Mouse (Mus musculus) midbrain, embryonic 12.5 days (tissue): ENCODE measurements around the gene Mogat2. TPM values are rescaled to one million over a fixed set of nuclear protein-coding genes. Genes with fewer than 3 reads are reported as not detected.

Source experiments
- ATAC-seq: fragments of 200-750 bp; cut with Nextera tagmentation; 2 replicates; pipeline ENCODE4 v1.8.0; 2017; ENCODE audit warnings: low read depth, moderate TSS enrichment, moderate library complexity; ENCODE audit not compliant: low FRiP score
- H3K27ac ChIP-seq: fragments of 300-500 bp; sonication (generic); replicated peaks from 2 replicates; pipeline ENCODE4 v1.5.1; 2016; ENCODE audit warnings: mild to moderate bottlenecking
- H3K27me3 ChIP-seq: fragments of 300-500 bp; sonication (generic); 2 replicates; pipeline ENCODE4 v1.6.1; 2016; ENCODE audit warnings: mild to moderate bottlenecking
- H3K36me3 ChIP-seq: fragments of 300-500 bp; sonication (generic); 2 replicates; pipeline ENCODE4 v1.6.1; 2016
- H3K4me1 ChIP-seq: fragments of 300-500 bp; sonication (generic); 2 replicates; pipeline ENCODE4 v1.6.1; 2016
- H3K4me2 ChIP-seq: fragments of 300-500 bp; sonication (generic); replicated peaks from 2 replicates; pipeline ENCODE4 v1.6.1; 2016; ENCODE audit warnings: mild to moderate bottlenecking, moderate library complexity
- H3K4me3 ChIP-seq: fragments of 300-500 bp; sonication (generic); 2 replicates; pipeline ENCODE4 v1.5.1; 2016; ENCODE audit warnings: mild to moderate bottlenecking
- H3K9ac ChIP-seq: fragments of 300-500 bp; sonication (generic); replicated peaks from 2 replicates; pipeline ENCODE4 v1.6.1; 2016; ENCODE audit warnings: mild to moderate bottlenecking, moderate library complexity
- H3K9me3 ChIP-seq: fragments of 300-500 bp; sonication (generic); 2 replicates; pipeline ENCODE4 v1.6.1; 2016; ENCODE audit warnings: mild to moderate bottlenecking
- WGBS: fragments of 180-500 bp; shearing (Covaris S2); methylation state at CpG from one replicate; pipeline ENCODE4 v1.1.7; 2016; 5-methylcytosine and 5-hydroxymethylcytosine counted together
- polyA plus RNA-seq: library from polyadenylated mRNA; unstranded; fragments of >200 nt; fragmentation: Nextera tagmentation; extraction: Ambion mirVana; gene quantifications from 2 replicates; pipeline ENCODE4 v1.2.1, GENCODE M21; 2016

Mogat2 gene
- 5.5 and 5.6 TPM in 2 replicates for polyA plus RNA-seq

DNA sequence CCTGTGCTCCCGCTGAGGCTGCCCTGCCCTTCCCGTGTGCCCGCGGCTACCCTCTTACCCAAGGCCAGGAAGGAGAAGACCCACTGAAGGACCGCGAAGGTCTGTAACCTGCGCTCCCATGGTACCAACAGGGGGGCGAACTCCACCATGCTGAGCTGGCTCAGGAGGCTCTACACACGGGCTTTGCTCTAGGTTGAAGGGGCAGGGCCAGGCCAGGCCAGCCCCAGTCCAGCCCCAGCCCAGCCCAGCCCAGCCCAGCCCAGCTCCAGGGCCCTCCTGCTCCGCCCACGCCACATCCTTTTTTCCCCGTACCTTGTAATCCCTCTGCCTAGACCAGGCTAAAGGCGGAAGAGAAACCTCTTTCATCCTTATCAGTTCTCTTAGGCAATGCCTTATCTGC is at the start of gene Mogat2:
Mogat2 (minus strand) TSS at position 203 of the 400 bp plus-strand sequence.
- 0 out of 2 replicates have a peak, but pooled peaks have one; percentile 12 for ATAC-seq
- no peaks in the 10 kb centered on the region for H3K36me3 ChIP-seq
- 5% methylated on average over 13 of the region's 13 CpGs for WGBS
- peaks cover 17% of the 10 kb centered on the region; the same call in 1 of the 2 replicates for H3K4me1 ChIP-seq
- H3K4me2 ChIP-seq: peak within 1 kb of the TSS; percentile 29
- H3K27me3 ChIP-seq: peaks cover 27% of the 10 kb centered on the region
- 0 out of 2 replicates have a peak within 1 kb of the TSS, but pooled peaks have one; percentile 7 for H3K9ac ChIP-seq
- H3K4me3 ChIP-seq: no peak within 1 kb of the TSS
- no peaks in the 10 kb centered on the region for H3K9me3 ChIP-seq
- H3K27ac ChIP-seq: no peak within 1 kb of the TSS

DNA sequence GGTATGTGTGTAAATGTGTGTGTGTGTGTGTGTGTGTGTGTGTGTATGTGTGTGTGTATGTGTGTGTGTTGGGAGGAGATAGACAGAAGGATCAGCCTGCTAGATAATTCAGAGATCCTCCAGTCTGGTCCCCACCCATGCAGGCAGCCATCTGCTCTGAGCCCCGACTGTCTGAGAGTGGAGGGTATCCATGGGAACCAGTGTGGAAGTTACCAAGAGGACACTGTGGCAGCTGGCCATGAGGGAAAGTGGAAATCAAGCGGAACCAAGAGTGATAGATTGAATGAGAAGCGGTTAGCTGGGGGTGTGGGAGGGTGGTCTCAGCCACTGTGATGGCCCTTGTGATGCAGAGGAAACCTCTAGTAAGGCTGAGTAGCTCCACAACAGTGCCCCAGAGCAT is 48.9 kb upstream of the Mogat2 start:
- Histone ChIP-seq H3K9ac (0 out of 2 replicates have a peak overlapping the region, but pooled peaks have one; percentile 20), H3K4me3 (no peak overlapping the region), H3K4me1 (peaks cover 19% of the 10 kb centered on the region), H3K4me2 (no peak overlapping the region), H3K9me3 (no peaks in the 10 kb centered on the region), H3K27me3 (peaks cover 5% of the 10 kb centered on the region), H3K27ac (peak overlapping the region; percentile 68), H3K36me3 (peaks cover 10% of the 10 kb centered on the region)
- ATAC-seq: peak; percentile 93
- WGBS: 13% methylated on average over 3 of the region's 3 CpGs

DNA sequence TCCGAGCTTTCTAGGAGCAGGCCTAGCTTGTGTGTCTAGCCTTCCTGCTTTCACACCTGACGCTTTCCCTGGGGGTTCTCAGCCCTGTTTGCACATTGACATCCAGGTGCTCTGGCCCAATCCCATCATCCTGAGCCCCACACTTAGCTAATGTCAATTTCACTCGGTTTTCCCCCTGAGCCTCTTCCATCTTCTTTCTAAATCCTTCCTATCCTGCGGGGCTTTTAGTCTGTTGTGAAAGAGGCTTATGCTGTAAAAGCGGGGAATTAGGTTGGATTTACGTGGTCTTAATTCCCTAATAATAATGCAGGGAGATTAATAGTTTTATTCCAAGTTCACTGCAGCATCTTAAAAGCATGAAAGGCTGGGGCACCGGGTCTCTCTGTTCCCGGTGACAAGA is 41.2 kb upstream of the Mogat2 start:
- Histone ChIP-seq H3K9ac (no peak overlapping the region), H3K4me1 (peaks cover 19% of the 10 kb centered on the region), H3K4me2 (no peak overlapping the region), H3K4me3 (no peak overlapping the region), H3K36me3 (no peaks in the 10 kb centered on the region), H3K27ac (0 out of 2 replicates have a peak overlapping the region, but pooled peaks have one; percentile 6), H3K9me3 (no peaks in the 10 kb centered on the region), H3K27me3 (peaks cover 45% of the 10 kb centered on the region)
- 25% methylated on average over 8 of the region's 8 CpGs for WGBS
- no peak for ATAC-seq

DNA sequence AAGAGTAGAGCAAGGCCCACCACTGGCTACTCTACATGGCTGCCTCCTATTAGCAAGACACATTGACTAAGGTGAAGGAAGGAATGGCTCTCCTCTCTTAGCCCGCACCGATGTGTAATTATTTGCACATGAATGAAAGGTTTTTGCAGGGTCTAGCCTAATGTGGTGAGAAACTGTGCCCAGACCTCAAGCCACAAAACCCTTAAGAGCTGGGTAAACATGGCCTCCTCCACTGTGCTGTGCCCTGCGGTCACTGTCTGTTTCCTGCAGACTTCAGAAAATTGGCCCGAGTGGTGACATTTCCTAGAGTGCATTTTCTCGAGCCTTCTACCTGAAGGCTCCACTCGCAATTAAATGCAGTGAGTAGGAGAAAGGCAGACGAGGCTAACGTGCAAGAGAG is 39.9 kb upstream of the Mogat2 start:
- Histone ChIP-seq H3K36me3 (peaks cover 4% of the 10 kb centered on the region; the same call in 1 of the 2 replicates), H3K4me2 (no peak overlapping the region), H3K27ac (no peak overlapping the region), H3K4me1 (peaks cover 25% of the 10 kb centered on the region), H3K27me3 (peaks cover 53% of the 10 kb centered on the region), H3K9ac (no peak overlapping the region), H3K9me3 (no peaks in the 10 kb centered on the region), H3K4me3 (no peak overlapping the region)
- WGBS: 91% methylated on average over 8 of the region's 8 CpGs
- ATAC-seq: no peak

DNA sequence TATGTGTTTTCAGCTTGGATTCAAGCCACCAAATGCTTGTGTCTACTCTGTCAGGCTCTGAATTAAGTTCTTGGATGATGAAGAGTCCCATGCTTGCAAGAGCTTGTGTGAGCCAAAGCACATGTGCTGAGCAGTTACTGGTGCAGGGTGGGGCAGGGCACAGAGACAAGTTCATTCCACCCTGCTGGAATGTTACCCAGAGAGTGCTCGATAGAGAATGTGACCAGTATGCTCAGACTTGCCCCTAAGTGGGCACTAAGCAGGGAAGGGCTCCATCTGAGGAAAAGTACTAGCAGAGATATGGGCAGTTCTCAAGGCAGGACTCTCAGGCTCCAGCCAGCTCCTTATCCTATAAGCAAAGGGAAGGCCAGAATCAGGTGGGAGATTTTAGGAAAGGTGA is 38.3 kb upstream of the Mogat2 start:
- Histone ChIP-seq H3K4me1 (peaks cover 35% of the 10 kb centered on the region), H3K36me3 (peaks cover 4% of the 10 kb centered on the region; the same call in 1 of the 2 replicates), H3K27ac (no peak overlapping the region), H3K9ac (no peak overlapping the region), H3K9me3 (no peaks in the 10 kb centered on the region), H3K27me3 (peaks cover 53% of the 10 kb centered on the region), H3K4me2 (no peak overlapping the region), H3K4me3 (no peak overlapping the region)
- ATAC-seq: no peak
- 86% methylated on average over 1 of the region's 1 CpGs for WGBS

DNA sequence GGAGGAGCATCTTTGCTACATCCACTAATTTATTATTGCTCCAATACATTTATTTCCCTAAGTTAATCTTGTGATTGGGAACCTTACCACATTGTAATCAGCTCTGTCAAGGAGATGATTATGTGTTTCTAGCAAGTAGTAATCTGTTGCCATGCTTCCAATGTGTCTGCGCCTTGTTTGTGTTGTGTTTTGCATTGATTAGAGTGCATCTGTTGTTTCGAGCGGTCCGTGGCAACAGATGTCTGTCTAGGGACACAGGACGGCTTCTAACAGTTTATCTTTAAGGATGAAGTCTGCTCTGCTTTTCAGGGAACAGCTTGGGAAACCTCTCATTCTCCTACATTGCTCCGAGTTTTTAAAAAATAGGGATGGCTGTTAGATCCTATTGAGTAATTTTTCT is 36.7 kb upstream of the Mogat2 start:
- H3K9me3 ChIP-seq: no peaks in the 10 kb centered on the region
- peaks cover 55% of the 10 kb centered on the region for H3K27me3 ChIP-seq
- H3K4me1 ChIP-seq: peaks cover 48% of the 10 kb centered on the region
- 63% methylated on average over 6 of the region's 6 CpGs for WGBS
- no peak overlapping the region for H3K27ac ChIP-seq
- no peak for ATAC-seq
- no peak overlapping the region for H3K9ac ChIP-seq
- 0 out of 2 replicates have a peak overlapping the region, but pooled peaks have one; percentile 9 for H3K4me2 ChIP-seq
- H3K36me3 ChIP-seq: peaks cover 4% of the 10 kb centered on the region
- no peak overlapping the region for H3K4me3 ChIP-seq

DNA sequence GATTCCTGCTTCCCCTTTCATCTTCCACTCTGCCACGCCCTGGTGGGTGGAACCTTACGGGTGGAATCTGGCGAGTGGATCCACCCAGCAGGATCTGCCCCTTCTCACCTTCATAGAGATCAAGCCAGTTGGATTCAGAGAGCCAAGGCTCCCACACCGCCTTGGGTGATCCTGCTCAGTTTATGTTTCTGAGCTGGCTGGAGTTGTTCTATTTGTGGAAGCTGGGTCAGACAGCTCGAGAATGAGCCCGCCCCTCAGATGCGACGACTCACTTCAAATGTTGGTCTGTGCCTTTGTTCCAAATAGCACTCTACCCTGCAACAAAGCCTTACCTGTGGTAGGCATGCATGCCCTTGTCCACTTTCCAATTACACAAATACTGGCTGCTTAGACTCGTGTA is 33.2 kb upstream of the Mogat2 start:
- Histone ChIP-seq H3K9me3 (no peaks in the 10 kb centered on the region), H3K4me3 (peak overlapping the region; percentile 86), H3K9ac (peak overlapping the region; percentile 35; the same call in 1 of the 2 replicates), H3K4me2 (peak overlapping the region; percentile 95), H3K27me3 (peaks cover 40% of the 10 kb centered on the region), H3K27ac (peak overlapping the region; percentile 54), H3K4me1 (peaks cover 55% of the 10 kb centered on the region), H3K36me3 (peaks cover 4% of the 10 kb centered on the region)
- no peak for ATAC-seq
- WGBS: 70% methylated on average over 9 of the region's 9 CpGs

DNA sequence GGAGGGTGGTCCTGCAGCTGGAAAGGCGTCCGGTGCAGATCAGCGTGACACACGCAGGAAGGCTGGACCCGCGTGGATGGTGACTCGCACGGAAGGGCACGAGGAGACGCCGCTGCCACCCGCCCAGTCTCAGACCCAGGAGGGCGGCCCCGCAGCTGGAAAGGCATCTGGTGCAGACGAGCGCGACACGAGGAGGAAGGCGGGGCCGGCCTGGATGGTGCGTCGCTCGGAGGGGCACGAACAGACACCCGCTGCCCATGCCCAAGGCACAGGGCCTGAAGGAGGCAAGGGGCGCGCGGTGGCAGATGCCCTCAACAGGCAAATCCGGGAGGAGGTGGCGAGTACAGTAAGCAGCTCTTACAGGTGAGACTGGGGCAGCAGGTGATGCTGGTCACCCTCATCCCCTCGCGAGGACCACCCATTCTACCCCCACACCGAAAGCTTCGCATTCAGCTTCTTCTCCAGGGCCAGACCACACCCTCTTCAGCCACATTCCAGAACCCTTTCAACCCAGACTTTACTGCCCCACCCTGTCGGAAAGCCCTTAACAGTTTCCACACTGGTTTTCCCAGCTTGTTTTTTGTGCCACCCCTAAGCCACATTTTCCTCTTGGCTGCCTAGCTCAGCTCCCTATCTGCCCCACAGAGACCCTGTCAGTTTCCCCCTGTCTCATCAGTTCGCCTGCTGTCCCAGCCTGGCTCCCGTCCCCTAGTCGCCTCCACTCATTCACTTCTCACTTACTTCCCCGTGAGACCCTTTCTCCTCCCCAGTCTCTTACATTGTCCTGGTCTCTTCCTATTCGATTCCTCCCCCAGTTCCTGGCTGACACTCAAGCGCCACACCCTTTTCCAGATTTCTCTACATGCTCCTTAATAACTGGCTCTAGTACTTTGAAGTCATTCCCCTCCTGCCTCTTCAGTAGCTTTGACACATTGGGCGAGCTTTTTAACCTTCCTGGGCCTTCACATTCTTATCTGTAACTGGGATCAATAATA is 30.8 kb upstream of the Mogat2 start:
- peaks cover 49% of the 10 kb centered on the region for H3K4me1 ChIP-seq

DNA sequence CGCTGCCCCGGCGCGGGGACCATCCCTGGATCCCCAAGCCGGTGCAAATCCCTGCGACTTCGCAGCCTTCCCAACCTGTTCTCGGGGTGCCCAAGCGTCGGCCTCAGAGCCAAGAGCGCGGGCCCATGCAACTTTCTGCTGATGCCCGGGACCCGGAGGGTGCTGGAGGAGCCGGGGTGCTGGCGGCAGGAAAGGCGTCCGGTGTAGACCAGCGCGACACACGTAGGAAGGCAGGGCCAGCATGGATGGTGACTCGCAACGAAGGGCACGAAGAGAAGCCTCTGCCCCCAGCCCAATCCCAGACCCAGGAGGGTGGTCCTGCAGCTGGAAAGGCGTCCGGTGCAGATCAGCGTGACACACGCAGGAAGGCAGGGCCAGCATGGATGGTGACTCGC is 30.1 kb upstream of the Mogat2 start:
- H3K9ac ChIP-seq: peak overlapping the region; percentile 82
- under 1% methylated on average over 29 of the region's 29 CpGs for WGBS
- no peaks in the 10 kb centered on the region; the same call in 1 of the 2 replicates for H3K36me3 ChIP-seq
- H3K4me2 ChIP-seq: peak overlapping the region; percentile 95
- peaks cover 42% of the 10 kb centered on the region for H3K27me3 ChIP-seq
- peak overlapping the region; percentile 86 for H3K4me3 ChIP-seq
- peaks cover 45% of the 10 kb centered on the region for H3K4me1 ChIP-seq
- ATAC-seq: peak; percentile 27; the same call in 1 of the 2 replicates
- no peaks in the 10 kb centered on the region for H3K9me3 ChIP-seq
- H3K27ac ChIP-seq: peak overlapping the region; percentile 97

More for the DNA sequence above, 30.8 kb upstream of the Mogat2 start:
- Histone ChIP-seq H3K36me3 (peaks cover 4% of the 10 kb centered on the region), H3K9me3 (no peaks in the 10 kb centered on the region), H3K4me2 (peak overlapping the region; percentile 95), H3K9ac (peak overlapping the region; percentile 82), H3K27ac (peak overlapping the region; percentile 97; the same call in 1 of the 2 replicates), H3K4me3 (peak overlapping the region; percentile 86), H3K27me3 (peaks cover 49% of the 10 kb centered on the region)
- ATAC-seq: no peak; the same call in none of the 2 replicates
- WGBS: 5% methylated on average over 42 of the region's 42 CpGs

DNA sequence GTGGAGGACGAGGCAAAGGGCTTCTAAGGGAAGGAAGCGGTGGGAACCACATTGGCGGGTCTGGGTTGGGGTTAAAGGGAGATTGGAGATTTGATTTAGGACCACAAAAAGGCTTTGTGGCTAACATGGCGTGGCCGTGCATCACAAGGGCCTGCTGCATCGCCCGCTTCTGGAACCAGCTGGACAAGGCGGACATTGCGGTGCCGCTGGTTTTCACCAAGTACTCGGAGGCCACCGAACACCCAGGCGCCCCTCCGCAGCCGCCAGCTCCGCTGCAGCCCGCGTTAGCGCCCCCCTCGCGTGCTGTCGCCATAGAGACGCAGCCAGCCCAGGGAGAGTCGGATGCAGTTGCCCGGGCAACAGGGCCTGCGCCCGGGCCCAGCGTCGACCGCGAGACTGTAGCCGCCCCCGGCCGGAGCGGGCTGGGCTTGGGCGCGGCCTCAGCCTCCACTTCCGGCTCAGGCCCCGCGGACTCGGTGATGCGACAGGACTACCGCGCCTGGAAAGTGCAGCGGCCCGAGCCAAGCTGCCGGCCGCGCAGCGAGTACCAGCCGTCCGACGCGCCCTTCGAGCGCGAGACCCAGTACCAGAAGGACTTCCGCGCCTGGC is 29.6 kb upstream of the Mogat2 start:
- Histone ChIP-seq H3K4me2 (peak overlapping the region; percentile 95), H3K4me3 (peak overlapping the region; percentile 86), H3K4me1 (peaks cover 41% of the 10 kb centered on the region), H3K27ac (peak overlapping the region; percentile 97), H3K27me3 (peaks cover 39% of the 10 kb centered on the region), H3K9me3 (no peaks in the 10 kb centered on the region), H3K36me3 (no peaks in the 10 kb centered on the region; the same call in 1 of the 2 replicates), H3K9ac (peak overlapping the region; percentile 82)
- under 1% methylated on average over 49 of the region's 59 CpGs for WGBS
- peak; percentile 94 for ATAC-seq

DNA sequence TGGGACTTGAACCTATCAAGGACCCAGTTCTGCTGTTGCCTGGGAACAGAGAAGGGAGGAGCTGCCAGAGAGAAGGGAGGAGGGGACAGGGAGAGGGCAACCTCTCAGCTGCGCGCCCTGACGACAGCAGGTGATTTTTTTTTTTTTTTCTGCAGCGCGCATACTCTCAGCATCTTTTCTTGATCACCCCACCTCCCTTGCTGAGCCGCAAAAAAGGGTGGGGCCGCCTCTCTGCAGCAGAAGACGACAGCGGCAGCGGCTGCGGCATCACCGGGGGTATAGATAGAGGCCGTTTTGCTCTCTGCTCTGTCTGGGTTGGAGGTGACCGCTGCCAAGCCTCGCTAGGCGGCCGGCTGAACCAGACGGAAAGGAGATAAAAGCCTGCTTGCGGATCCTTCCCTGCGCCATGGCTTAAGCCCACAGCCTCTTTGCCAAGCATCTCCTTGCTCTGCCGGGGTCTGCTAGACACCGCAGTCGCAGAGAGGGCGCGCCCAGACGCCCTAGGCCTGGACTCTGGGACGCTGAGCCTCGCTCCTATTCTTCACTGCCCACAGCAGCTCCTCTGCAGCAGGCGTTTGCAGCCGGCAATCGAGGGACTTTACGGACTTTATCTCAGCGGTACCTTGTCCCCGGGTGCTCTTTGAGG is 29.0 kb upstream of the Mogat2 start, which contains the start of gene Map6:
Map6 (plus strand) TSS at position 197 of the 646 bp plus-strand sequence.
- under 1% methylated on average over 34 of the region's 34 CpGs for WGBS
- peak within 1 kb of the TSS; percentile 86 for H3K4me3 ChIP-seq
- peaks cover 37% of the 10 kb centered on the region for H3K4me1 ChIP-seq
- H3K9ac ChIP-seq: peak within 1 kb of the TSS; percentile 82
- H3K36me3 ChIP-seq: no peaks in the 10 kb centered on the region; the same call in 1 of the 2 replicates
- no peaks in the 10 kb centered on the region for H3K9me3 ChIP-seq
- H3K4me2 ChIP-seq: peak within 1 kb of the TSS; percentile 95
- ATAC-seq: peak; percentile 62
- H3K27ac ChIP-seq: peak within 1 kb of the TSS; percentile 97
- peaks cover 38% of the 10 kb centered on the region for H3K27me3 ChIP-seq
